Mouse (Mus musculus) heart, postnatal 0 days (tissue): Measurements from ENCODE around the gene Cald1.

Experiments used
- CTCF ChIP-seq: IDR thresholded peaks from 2 replicates; pipeline ENCODE4 v1.5.1; 2016; ENCODE audit warnings: antibody characterized with exemption, control low read depth, low read depth
- EP300 ChIP-seq: IDR thresholded peaks from 2 replicates; pipeline ENCODE4 v1.6.1; 2016; ENCODE audit warnings: antibody characterized with exemption, low read depth

DNA sequence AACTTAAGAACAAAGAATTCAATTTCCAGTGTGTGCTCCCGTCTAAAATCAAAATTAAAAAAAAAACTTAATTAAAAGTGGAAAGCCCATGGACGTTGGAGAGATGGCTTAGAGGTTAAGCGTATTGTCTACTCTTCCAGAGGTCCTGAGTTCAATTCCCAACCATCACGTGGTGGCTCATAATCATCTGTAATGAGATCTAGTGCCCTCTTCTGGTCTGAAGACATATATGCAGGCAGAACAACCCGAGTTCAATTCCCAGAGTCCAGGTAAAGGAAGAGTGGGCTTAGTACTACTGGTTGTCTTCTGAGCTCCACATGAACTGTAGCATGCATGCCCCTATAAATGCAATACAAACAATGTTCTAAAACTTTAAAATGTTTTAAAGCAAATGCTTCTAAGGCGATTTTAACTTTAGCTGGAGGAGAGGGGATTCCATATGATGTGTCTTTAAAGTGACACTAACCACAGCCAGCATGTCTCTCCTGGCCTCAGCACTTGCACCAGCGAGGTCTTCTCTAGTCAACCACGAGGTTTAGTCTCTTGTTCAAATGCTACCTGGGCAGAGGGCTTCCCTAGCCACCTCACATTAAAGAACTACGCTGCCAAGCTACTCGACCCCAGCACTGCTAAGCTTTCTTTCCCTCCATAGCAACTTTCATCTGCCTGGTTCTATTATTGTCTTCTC lies 179.8 kb downstream of the Cald1 start:
- TF ChIP-seq CTCF (no peak; the same call in 1 of the 2 replicates), EP300 (no peak)
